Mouse (Mus musculus) myocyte (in vitro differentiated cells): Measurements from ENCODE around the gene Rabep1.

Experiments
- CEBPB ChIP-seq: IDR thresholded peaks from 2 replicates; pipeline ENCODE4 v1.6.1; 2011; ENCODE audit warnings: mild to moderate bottlenecking, moderate library complexity; ENCODE audit not compliant: poor library complexity, insufficient read depth, severe bottlenecking
- E2F4 ChIP-seq: IDR thresholded peaks from one replicate; pipeline ENCODE4 v1.6.1; 2011; ENCODE audit warnings: mild to moderate bottlenecking, control low read depth, moderate library complexity; ENCODE audit not compliant: insufficient read depth
- MAX ChIP-seq: IDR thresholded peaks from one replicate; pipeline ENCODE4 v1.6.1; 2011; ENCODE audit warnings: low read depth, mild to moderate bottlenecking, control low read depth
- POLR2A ChIP-seq: IDR thresholded peaks from one replicate; pipeline ENCODE4 v1.6.1; 2011; ENCODE audit warnings: low read depth, mild to moderate bottlenecking, control low read depth, moderate library complexity; ENCODE audit not compliant: insufficient read length
- POLR2AphosphoS2 ChIP-seq: IDR thresholded peaks from one replicate; pipeline ENCODE4 v1.6.1; 2011; ENCODE audit warnings: low read depth, control low read depth; ENCODE audit not compliant: insufficient read length
- SRF ChIP-seq: IDR thresholded peaks from one replicate; pipeline ENCODE4 v1.6.1; 2011; ENCODE audit warnings: low read depth; ENCODE audit not compliant: control insufficient read depth, insufficient read length
- TCF12 ChIP-seq: IDR thresholded peaks from one replicate; pipeline ENCODE4 v1.6.1; 2011; ENCODE audit warnings: mild to moderate bottlenecking, control low read depth; ENCODE audit not compliant: poor library complexity, insufficient read depth, severe bottlenecking
- TCF3 ChIP-seq: IDR thresholded peaks from one replicate; pipeline ENCODE4 v1.6.1; 2011; ENCODE audit warnings: low read depth, control low read depth; ENCODE audit not compliant: insufficient read length
- USF1 ChIP-seq: IDR thresholded peaks from one replicate; pipeline ENCODE4 v1.6.1; 2011; ENCODE audit warnings: low read depth, mild to moderate bottlenecking, control low read depth, moderate library complexity

- TF ChIP-seq SRF (no peak), MAX (no peak), POLR2AphosphoS2 (no peak), POLR2A (no peak), CEBPB (no peak), TCF12 (no peak), E2F4 (no peak), TCF3 (no peak), USF1 (no peak)
These were observed 33.1 kb downstream of the Rabep1 start for GRCm38 (mm10) chr11:70877670-70878069.
